Mouse (Mus musculus): ENCODE measurements at regions not wholly inside any gene's neighbourhood (a gene's known extent, or its start where the extent isn't known, plus 50 kb on each side); places are given as distances from the start of the nearest gene placed in this dataset.

GRCm38 (mm10) chr9:113462888-113463287 is 245.2 kb downstream of the Pdcd6ip start:
- TF ChIP-seq CTCF (conservative IDR thresholded peaks at IDR 0.05; ENCODE audit: insufficient read depth, insufficient read length, low read depth, low read length) (no peak), POLR2A (IDR thresholded peaks at IDR 0.05; ENCODE audit: low read depth, low read length) (no peak)
